Mouse (Mus musculus) midbrain, embryonic 11.5 days (tissue): ENCODE data around the gene Edaradd. TPM values are rescaled to one million over a fixed set of nuclear protein-coding genes. Genes with fewer than 3 reads are reported as not detected.

Experiments used
- ATAC-seq: fragments of 200-750 bp; cut with Nextera tagmentation; 2 replicates; pipeline ENCODE4 v1.8.0; 2017; ENCODE audit warnings: moderate TSS enrichment, moderate library complexity; ENCODE audit not compliant: low FRiP score
- DNase-seq: peaks from one replicate; pipeline ENCODE4 v3.0.0; 2015; ENCODE audit warnings: low spot score; ENCODE audit errors: missing footprints
- H3K27ac ChIP-seq: fragments of 300-500 bp; sonication (generic); 2 replicates; pipeline ENCODE4 v1.5.1; 2014; ENCODE audit warnings: low read depth, low read length
- H3K27me3 ChIP-seq: fragments of 300-500 bp; sonication (generic); 2 replicates; pipeline ENCODE4 v1.6.1; 2014; ENCODE audit warnings: mild to moderate bottlenecking, low read length, moderate library complexity, mixed read lengths; ENCODE audit not compliant: control insufficient read depth, insufficient read depth
- H3K36me3 ChIP-seq: fragments of 300-500 bp; sonication (generic); 2 replicates; pipeline ENCODE4 v1.6.1; 2014; ENCODE audit warnings: mild to moderate bottlenecking, low read length, moderate library complexity, mixed read lengths; ENCODE audit not compliant: control insufficient read depth, insufficient read depth
- H3K4me1 ChIP-seq: fragments of 300-500 bp; sonication (generic); 2 replicates; pipeline ENCODE4 v1.6.1; 2014; ENCODE audit warnings: low read length; ENCODE audit not compliant: control insufficient read depth, insufficient read depth
- H3K4me2 ChIP-seq: fragments of 300-500 bp; sonication (generic); 2 replicates; pipeline ENCODE4 v1.6.1; 2014; ENCODE audit warnings: mild to moderate bottlenecking, moderate library complexity
- H3K4me3 ChIP-seq: fragments of 300-500 bp; sonication (generic); 2 replicates; pipeline ENCODE4 v1.5.1; 2014; ENCODE audit warnings: low read depth, low read length
- H3K9ac ChIP-seq: fragments of 300-500 bp; sonication (generic); 2 replicates; pipeline ENCODE4 v1.6.1; 2014; ENCODE audit warnings: low read length
- H3K9me3 ChIP-seq: fragments of 300-500 bp; sonication (generic); 2 replicates; pipeline ENCODE4 v1.6.1; 2016; ENCODE audit warnings: low read length; ENCODE audit not compliant: control insufficient read depth
- WGBS: fragments of 180-500 bp; shearing (Covaris S2); extraction: QIAGEN DNeasy Blood & Tissue Kit; methylation state at CpG from one replicate; pipeline ENCODE4 v1.1.7; 2014; 5-methylcytosine and 5-hydroxymethylcytosine counted together
- polyA plus RNA-seq: library from polyadenylated mRNA; unstranded; fragments of >200 nt; fragmentation: Nextera tagmentation; extraction: Ambion mirVana; gene quantifications from 2 replicates; pipeline ENCODE4 v1.2.1, GENCODE M21; 2014

Gene Edaradd
- polyA plus RNA-seq, 1 experiment from 2014 or later = 3.2 TPM

- peak; percentile 43; the same call in 1 of the 2 replicates for ATAC-seq
- Histone ChIP-seq H3K9ac (no peak overlapping the region), H3K4me1 (peaks cover 2% of the 10 kb centered on the region; the same call in 1 of the 2 replicates), H3K4me3 (no peak overlapping the region), H3K4me2 (no peak overlapping the region), H3K9me3 (no peaks in the 10 kb centered on the region), H3K27ac (no peak overlapping the region), H3K27me3 (peaks cover 17% of the 10 kb centered on the region), H3K36me3 (no peaks in the 10 kb centered on the region)
- 39% methylated on average over 3 of the region's 3 CpGs for WGBS
- DNase-seq = no peak
Observed at GRCm38 (mm10) chr13:12559044-12559443, 38.8 kb upstream of the Edaradd start.

- Histone ChIP-seq H3K9me3 (no peaks in the 10 kb centered on the region), H3K9ac (no peak overlapping the region), H3K36me3 (no peaks in the 10 kb centered on the region), H3K4me1 (peaks cover 2% of the 10 kb centered on the region; the same call in 1 of the 2 replicates), H3K27me3 (peaks cover 12% of the 10 kb centered on the region), H3K27ac (no peak overlapping the region), H3K4me3 (no peak overlapping the region), H3K4me2 (no peak overlapping the region)
- 63% methylated on average over 4 of the region's 4 CpGs for WGBS
- no peak for ATAC-seq
- no peak for DNase-seq
Observed at GRCm38 (mm10) chr13:12554211-12554610, 34.0 kb upstream of the Edaradd start.

DNA sequence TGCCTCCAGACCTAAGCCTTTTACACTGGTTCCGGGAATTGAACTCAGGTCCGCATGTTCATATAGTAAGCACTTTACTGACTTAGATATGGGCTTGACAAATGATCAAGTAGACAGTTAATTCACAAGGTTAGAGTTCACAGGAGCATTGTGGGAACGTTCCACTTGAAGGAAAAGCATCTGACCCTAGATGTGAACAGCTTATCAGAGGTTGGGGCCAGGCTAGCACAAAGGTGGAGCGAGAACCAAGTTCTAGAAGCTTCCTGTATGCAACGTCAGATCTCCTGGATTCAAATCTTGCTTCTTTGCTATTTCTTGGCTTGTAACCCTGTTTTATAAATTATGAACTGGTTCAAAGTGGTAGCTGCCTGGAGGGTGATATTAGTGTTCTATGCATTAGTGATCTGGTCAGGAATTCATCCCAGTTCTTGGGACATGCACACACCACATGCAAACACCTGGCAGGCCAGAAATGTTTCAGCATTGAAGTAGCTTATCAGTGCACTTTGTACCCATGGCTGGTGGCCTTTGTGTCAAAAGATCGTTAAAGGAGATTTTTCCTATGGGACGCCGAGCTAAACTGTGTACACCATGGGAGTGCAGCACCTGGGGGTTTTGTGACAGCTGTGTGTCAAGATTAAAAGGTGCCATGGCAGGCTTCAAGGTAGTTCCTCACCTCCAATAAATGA, 23.8 kb upstream of the Edaradd start:
- Histone ChIP-seq H3K27ac (no peak overlapping the region), H3K9me3 (no peaks in the 10 kb centered on the region)
- WGBS = 88% methylated on average over 8 of the region's 8 CpGs

DNA sequence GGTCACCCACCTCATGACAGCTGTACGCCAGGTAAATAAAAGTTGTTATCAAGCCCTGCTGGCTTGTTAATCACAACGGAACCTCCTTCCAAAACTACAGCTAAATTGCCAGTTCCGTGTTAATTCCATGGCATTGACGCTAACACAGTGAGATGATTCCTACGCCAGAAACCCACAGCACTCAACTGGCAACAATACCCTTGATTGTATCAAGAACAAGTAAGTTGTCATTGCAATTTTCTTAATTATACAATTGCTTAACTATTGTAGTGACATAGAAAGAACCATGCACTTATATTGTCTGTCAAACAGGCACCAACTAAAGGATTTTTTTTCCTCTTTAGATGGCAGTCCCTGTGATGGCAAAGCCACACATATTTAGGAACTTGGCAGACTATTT, 23.0 kb upstream of the Edaradd start:
- H3K4me3 ChIP-seq = no peak overlapping the region
- H3K27me3 ChIP-seq = no peaks in the 10 kb centered on the region
- 88% methylated on average over 5 of the region's 5 CpGs for WGBS
- H3K4me1 ChIP-seq = peaks cover 7% of the 10 kb centered on the region
- H3K4me2 ChIP-seq = no peak overlapping the region
- no peak for DNase-seq
- H3K36me3 ChIP-seq = no peaks in the 10 kb centered on the region
- ATAC-seq = no peak
- H3K27ac ChIP-seq = no peak overlapping the region
- no peak overlapping the region for H3K9ac ChIP-seq
- H3K9me3 ChIP-seq = no peaks in the 10 kb centered on the region

More for the DNA sequence above, 23.8 kb upstream of the Edaradd start:
- H3K36me3 ChIP-seq = no peaks in the 10 kb centered on the region
- H3K4me1 ChIP-seq = peaks cover 7% of the 10 kb centered on the region
- H3K4me2 ChIP-seq = no peak overlapping the region
- ATAC-seq = no peak
- H3K4me3 ChIP-seq = no peak overlapping the region
- H3K9ac ChIP-seq = no peak overlapping the region
- H3K27me3 ChIP-seq = no peaks in the 10 kb centered on the region
- no peak for DNase-seq

GRCm38 (mm10) chr13:12542006-12542981, 22.1 kb upstream of the Edaradd start:
- WGBS = 9% methylated on average over 23 of the region's 23 CpGs
- peak overlapping the region; percentile 29; the same call in 1 of the 2 replicates for H3K4me2 ChIP-seq
- DNase-seq (peak; percentile 90), ATAC-seq (peak; percentile 84)
- no peaks in the 10 kb centered on the region for H3K36me3 ChIP-seq
- no peak overlapping the region for H3K9ac ChIP-seq
- H3K4me1 ChIP-seq = peaks cover 7% of the 10 kb centered on the region
- H3K27me3 ChIP-seq = no peaks in the 10 kb centered on the region
- H3K9me3 ChIP-seq = no peaks in the 10 kb centered on the region
- no peak overlapping the region for H3K4me3 ChIP-seq
- H3K27ac ChIP-seq = no peak overlapping the region

DNA sequence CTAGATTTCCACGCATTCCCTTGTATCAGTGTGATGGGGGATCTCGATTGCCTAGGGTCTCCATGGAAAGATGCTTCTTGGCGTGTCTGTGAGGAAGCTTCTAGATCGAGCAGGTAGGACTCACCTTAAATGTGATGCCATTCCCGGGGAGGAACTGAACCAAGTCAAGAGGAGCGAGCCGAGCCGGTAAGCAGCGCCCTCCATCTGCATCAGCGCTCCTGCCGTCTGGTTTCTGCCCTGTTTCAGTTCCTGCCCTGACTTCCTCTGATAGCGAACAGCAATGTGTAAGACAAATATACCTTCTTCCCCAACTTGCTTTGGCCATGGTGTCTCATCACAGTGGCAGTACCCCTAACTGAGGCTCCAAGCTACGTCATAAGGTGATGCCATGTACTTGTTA, 19.9 kb upstream of the Edaradd start:
- Histone ChIP-seq H3K4me3 (no peak overlapping the region), H3K4me2 (no peak overlapping the region; the same call in 1 of the 2 replicates), H3K27me3 (no peaks in the 10 kb centered on the region), H3K27ac (no peak overlapping the region), H3K36me3 (no peaks in the 10 kb centered on the region), H3K9ac (no peak overlapping the region), H3K4me1 (peaks cover 7% of the 10 kb centered on the region), H3K9me3 (no peaks in the 10 kb centered on the region)
- no peak for DNase-seq
- WGBS = 51% methylated on average over 13 of the region's 13 CpGs
- no peak for ATAC-seq

GRCm38 (mm10) chr13:12539716-12540115, 19.5 kb upstream of the Edaradd start:
- DNase-seq = peak; percentile 84
- H3K9me3 ChIP-seq = no peaks in the 10 kb centered on the region
- no peak overlapping the region for H3K9ac ChIP-seq
- no peaks in the 10 kb centered on the region for H3K36me3 ChIP-seq
- no peaks in the 10 kb centered on the region for H3K27me3 ChIP-seq
- H3K4me2 ChIP-seq = peak overlapping the region; percentile 11; the same call in 1 of the 2 replicates
- ATAC-seq = no peak
- peaks cover 7% of the 10 kb centered on the region for H3K4me1 ChIP-seq
- WGBS = 13% methylated on average over 11 of the region's 11 CpGs
- no peak overlapping the region for H3K4me3 ChIP-seq
- no peak overlapping the region for H3K27ac ChIP-seq

DNA sequence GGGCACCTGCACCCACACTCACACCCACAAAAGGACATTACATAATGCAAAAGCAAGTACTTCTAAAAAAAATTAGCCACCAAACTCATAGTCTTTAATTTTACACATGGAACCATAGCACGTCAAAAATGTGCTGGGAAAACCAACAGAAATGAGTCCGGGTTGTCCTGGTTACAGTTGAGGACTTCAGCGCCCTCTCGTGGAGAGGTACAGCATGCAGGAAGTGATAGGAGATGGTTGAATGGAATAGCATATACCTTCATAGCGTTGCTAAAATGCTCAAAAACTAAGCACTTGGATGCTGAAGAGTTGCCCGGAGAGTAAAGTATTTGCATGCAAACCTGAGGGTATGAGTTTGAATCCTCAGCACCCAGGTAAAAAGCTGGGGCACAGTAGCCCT, 17.7 kb upstream of the Edaradd start:
- Histone ChIP-seq H3K9me3 (no peaks in the 10 kb centered on the region), H3K4me1 (peaks cover 7% of the 10 kb centered on the region)
- ATAC-seq = no peak

DNA sequence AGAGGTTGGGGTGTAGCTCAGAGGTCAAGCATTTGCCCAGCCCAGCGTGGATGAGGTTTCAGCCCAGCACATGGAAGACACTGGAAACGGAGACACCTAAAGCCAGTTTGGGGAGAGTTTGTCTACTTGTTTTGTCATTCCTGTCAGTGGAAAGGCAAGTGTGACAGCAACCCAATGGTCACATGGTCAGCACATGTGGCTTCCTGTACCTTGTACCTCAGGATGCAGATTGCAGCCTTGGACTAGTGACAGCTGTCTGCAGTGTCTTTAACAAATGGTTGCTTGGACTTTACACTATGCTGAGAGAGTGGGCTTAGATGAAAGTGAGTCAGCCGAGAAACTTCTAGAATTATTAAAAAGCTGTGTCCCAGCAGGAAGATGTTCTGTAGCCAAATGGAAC, 14.4 kb upstream of the Edaradd start:
- H3K4me3 ChIP-seq = no peak overlapping the region
- H3K4me2 ChIP-seq = no peak overlapping the region
- DNase-seq (no peak), ATAC-seq (no peak)
- no peaks in the 10 kb centered on the region for H3K36me3 ChIP-seq
- peaks cover 3% of the 10 kb centered on the region for H3K4me1 ChIP-seq
- no peaks in the 10 kb centered on the region for H3K9me3 ChIP-seq
- H3K27ac ChIP-seq = no peak overlapping the region
- no peak overlapping the region for H3K9ac ChIP-seq
- WGBS = 80% methylated on average over 3 of the region's 3 CpGs
- no peaks in the 10 kb centered on the region for H3K27me3 ChIP-seq

More for the DNA sequence above, 17.7 kb upstream of the Edaradd start:
- DNase-seq = no peak
- 73% methylated on average over 6 of the region's 6 CpGs for WGBS
- Histone ChIP-seq H3K4me2 (no peak overlapping the region), H3K9ac (no peak overlapping the region), H3K27ac (no peak overlapping the region), H3K36me3 (no peaks in the 10 kb centered on the region), H3K4me3 (no peak overlapping the region), H3K27me3 (no peaks in the 10 kb centered on the region)
